Mouse (Mus musculus) liver, adult 2 months (tissue): ENCODE results near the gene Mindy1. TPM values are rescaled to one million over a fixed set of nuclear protein-coding genes. Genes with fewer than 3 reads are reported as not detected.

Source experiments
- DNase-seq: peaks from one replicate; pipeline ENCODE4 v3.0.0-alpha.2; 2011; ENCODE audit warnings: low read depth, low spot score; ENCODE audit errors: extremely low read depth
- H3K27ac ChIP-seq: fragments of 200-500 bp; replicated peaks from 2 replicates; pipeline ENCODE4 v1.5.1; 2012; ENCODE audit warnings: low read depth, mild to moderate bottlenecking, control low read depth, inconsistent platforms, low read length; ENCODE audit not compliant: insufficient read depth
- H3K27me3 ChIP-seq: fragments of 200-500 bp; 2 replicates; pipeline ENCODE4 v1.6.1; 2012; ENCODE audit warnings: mild to moderate bottlenecking, moderate library complexity, low read length, inconsistent platforms; ENCODE audit not compliant: control insufficient read depth, insufficient read depth
- H3K36me3 ChIP-seq: fragments of 200-500 bp; 2 replicates; pipeline ENCODE4 v1.6.1; 2012; ENCODE audit warnings: low read length, inconsistent platforms; ENCODE audit not compliant: control insufficient read depth, insufficient read depth
- H3K4me1 ChIP-seq: fragments of 200-500 bp; 2 replicates; pipeline ENCODE4 v1.6.1; 2011; ENCODE audit warnings: low read length; ENCODE audit not compliant: control insufficient read depth, insufficient read depth
- H3K4me3 ChIP-seq: fragments of 200-500 bp; 2 replicates; pipeline ENCODE4 v1.5.1; 2011; ENCODE audit warnings: low read depth, mild to moderate bottlenecking, control low read depth, low read length, moderate library complexity; ENCODE audit not compliant: insufficient read depth
- H3K79me2 ChIP-seq: fragments of 200-500 bp; 2 replicates; pipeline ENCODE4 v1.6.1; 2012; ENCODE audit warnings: inconsistent platforms, mild to moderate bottlenecking, low read length, moderate library complexity; ENCODE audit not compliant: control insufficient read depth, insufficient read depth
- H3K9ac ChIP-seq: fragments of 200-500 bp; 2 replicates; pipeline ENCODE4 v1.6.1; 2012; ENCODE audit warnings: low read depth, mild to moderate bottlenecking, control low read depth, inconsistent platforms, low read length
- CTCF ChIP-seq: fragments of 200-500 bp; IDR thresholded peaks from 2 replicates; pipeline ENCODE4 v1.5.1; 2011; ENCODE audit warnings: low read depth, low read length, control low read depth
- POLR2A ChIP-seq: fragments of 200-500 bp; IDR thresholded peaks from 2 replicates; pipeline ENCODE4 v1.6.1; 2011; ENCODE audit warnings: low read length, control low read depth; ENCODE audit not compliant: insufficient read depth; ENCODE audit errors: extremely low read depth
- WGBS: fragments of 180-500 bp; shearing (Covaris S2); methylation state at CpG from one replicate; pipeline ENCODE4 v1.1.7; 2018; 5-methylcytosine and 5-hydroxymethylcytosine counted together
- polyA plus RNA-seq: library from polyadenylated mRNA; depleted of rRNA; stranded (reverse); fragments of >200 nt; gene quantifications from 2 replicates; pipeline ENCODE4 v1.2.3, GENCODE M21; 2012
- total RNA-seq: library from RNA; depleted of rRNA; stranded (reverse); fragments of >200 nt; gene quantifications from 2 replicates; pipeline ENCODE4 v1.2.3, GENCODE M21; 2014

The Mindy1 gene
- total and polyA plus RNA-seq, 2 experiments, result 56.6 to 137 TPM

DNA sequence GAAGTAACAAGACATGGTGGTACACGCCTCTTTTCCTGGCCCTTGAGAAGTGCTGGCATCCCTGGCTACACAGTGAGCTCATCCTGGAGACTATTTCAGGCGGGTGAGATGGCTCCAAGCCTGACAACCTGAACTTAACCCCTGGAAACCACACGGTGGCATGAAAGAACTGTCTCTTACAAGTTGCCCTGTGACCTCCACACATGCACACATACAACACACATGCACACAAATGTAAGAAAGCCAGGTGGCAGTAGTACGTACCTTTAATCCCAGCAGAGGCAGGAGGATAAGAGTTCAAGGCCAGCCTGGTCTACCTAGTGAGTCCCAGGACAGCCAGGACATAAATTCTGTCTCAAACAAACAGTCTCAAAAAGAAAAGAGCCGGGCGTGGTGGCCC, 42.1 kb upstream of the Mindy1 start:
- H3K79me2 ChIP-seq, result no peaks in the 10 kb centered on the region
- H3K9ac ChIP-seq, result no peak overlapping the region
- H3K4me3 ChIP-seq, result no peak overlapping the region
- H3K27me3 ChIP-seq, result no peaks in the 10 kb centered on the region
- peaks cover 3% of the 10 kb centered on the region; the same call in 1 of the 2 replicates for H3K36me3 ChIP-seq
- no peak overlapping the region for H3K27ac ChIP-seq
- TF ChIP-seq CTCF (no peak), POLR2A (no peak)
- no peak for DNase-seq
- no peaks in the 10 kb centered on the region for H3K4me1 ChIP-seq
- WGBS, result 70% methylated on average over 6 of the region's 6 CpGs

DNA sequence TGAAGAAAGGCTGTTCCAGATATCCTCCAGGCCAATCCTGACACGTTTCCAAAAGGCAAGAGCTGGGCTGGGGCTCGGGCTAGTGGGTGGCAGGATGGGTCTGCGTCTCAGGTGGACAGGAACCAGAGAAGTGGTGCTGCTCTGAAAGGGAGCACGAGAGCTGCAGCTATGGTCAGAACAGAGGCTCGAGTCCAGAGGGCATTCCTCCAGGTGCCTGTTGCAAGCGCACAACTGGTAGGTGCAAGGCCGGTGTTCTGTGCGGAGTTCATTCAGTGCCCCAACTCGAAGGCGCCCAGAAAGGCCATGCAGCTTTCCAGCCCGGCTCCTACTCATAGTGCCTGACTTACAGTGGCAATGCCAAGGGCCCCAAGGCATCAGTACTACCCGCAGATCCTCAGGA, 41.2 kb upstream of the Mindy1 start:
- H3K4me1 ChIP-seq, result no peaks in the 10 kb centered on the region
- H3K79me2 ChIP-seq, result no peaks in the 10 kb centered on the region
- peak; percentile 66 for DNase-seq
- H3K27me3 ChIP-seq, result no peaks in the 10 kb centered on the region
- no peak overlapping the region for H3K9ac ChIP-seq
- no peak overlapping the region for H3K4me3 ChIP-seq
- H3K36me3 ChIP-seq, result peaks cover under 1% of the 10 kb centered on the region; the same call in 1 of the 2 replicates
- WGBS, result 53% methylated on average over 12 of the region's 12 CpGs
- H3K27ac ChIP-seq, result no peak overlapping the region
- TF ChIP-seq CTCF, result no peak
- no peak for TF ChIP-seq POLR2A

DNA sequence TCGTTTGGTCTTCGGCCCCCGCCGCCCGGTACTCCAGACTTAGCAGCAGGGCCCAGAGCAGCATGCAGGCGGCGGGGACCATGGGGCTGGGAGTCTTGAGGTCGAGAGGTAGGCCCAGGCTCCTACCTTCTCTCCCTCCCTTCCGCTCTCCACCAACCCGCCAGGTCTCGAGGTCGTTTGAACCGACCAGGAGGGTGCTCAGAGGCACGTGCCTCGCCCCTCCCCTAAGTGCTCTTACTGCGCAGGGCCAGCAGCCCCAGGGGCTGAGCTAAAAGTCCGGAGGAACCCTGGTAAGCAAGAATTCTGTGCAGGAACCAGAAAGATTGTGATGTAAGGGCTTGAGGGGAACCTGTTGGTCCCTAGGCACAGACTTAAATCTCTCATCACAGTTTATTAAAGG, 40.2 kb upstream of the Mindy1 start:
- Histone ChIP-seq H3K27me3 (no peaks in the 10 kb centered on the region), H3K36me3 (no peaks in the 10 kb centered on the region), H3K4me3 (no peak overlapping the region), H3K27ac (no peak overlapping the region), H3K79me2 (no peaks in the 10 kb centered on the region), H3K9ac (no peak overlapping the region), H3K4me1 (no peaks in the 10 kb centered on the region)
- DNase-seq, result no peak
- 81% methylated on average over 17 of the region's 17 CpGs for WGBS
- TF ChIP-seq CTCF (no peak), POLR2A (no peak)

DNA sequence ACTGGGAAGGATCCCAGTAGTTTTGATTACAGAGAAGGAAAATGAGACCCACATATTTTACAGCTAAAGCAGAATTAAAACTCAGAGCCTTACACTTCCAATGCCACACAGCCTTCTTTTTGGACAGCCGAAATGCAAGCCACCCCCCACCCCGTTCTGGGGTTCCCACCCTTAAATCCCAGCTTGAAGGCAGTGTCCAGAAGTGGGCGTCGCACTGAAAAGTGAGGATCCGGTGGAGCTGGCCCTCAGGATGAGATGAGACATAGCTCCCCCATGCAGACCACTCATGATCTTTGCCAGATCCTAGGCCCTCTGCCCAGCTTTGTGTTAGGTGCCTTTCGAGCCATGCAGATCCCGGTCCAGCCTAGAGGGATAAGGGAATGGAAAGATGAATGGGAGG, 39.6 kb upstream of the Mindy1 start, which contains the start of gene Gm128:
Gene Gm128, minus strand, starts transcription at position 101 of the 400 bp plus-strand sequence.
- 84% methylated on average over 7 of the region's 7 CpGs for WGBS

DNA sequence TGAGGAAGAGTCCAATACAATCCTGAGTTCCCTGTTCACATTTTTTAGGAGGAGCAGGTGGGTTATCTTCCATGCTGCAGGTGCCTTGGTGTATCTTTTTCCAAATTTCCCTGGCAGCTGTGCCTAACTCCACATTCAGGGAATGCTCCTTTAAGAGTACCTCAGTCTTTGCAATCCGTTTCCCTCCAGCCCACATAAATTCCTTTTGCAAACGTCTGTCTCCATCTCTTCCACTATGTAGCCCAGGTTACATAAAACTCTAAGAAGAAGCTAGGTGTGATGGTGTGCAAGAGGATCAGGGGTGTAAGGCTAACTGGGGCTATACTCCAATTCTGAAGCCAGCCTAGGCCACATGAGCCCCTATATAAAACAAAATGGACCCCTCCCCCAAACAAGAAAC, 38.1 kb upstream of the Mindy1 start:
- Histone ChIP-seq H3K27me3 (no peaks in the 10 kb centered on the region), H3K27ac (no peak overlapping the region), H3K4me3 (no peak overlapping the region), H3K9ac (no peak overlapping the region), H3K79me2 (no peaks in the 10 kb centered on the region), H3K4me1 (no peaks in the 10 kb centered on the region), H3K36me3 (no peaks in the 10 kb centered on the region)
- TF ChIP-seq POLR2A (no peak), CTCF (no peak)
- no peak for DNase-seq
- WGBS, result 87% methylated on average over 2 of the region's 2 CpGs

More for the DNA sequence above, 39.6 kb upstream of the Mindy1 start, which contains the start of gene Gm128:
- DNase-seq, result no peak
- Histone ChIP-seq H3K9ac (no peak within 1 kb of the TSS), H3K79me2 (no peaks in the 10 kb centered on the region), H3K36me3 (no peaks in the 10 kb centered on the region), H3K4me3 (no peak within 1 kb of the TSS), H3K4me1 (no peaks in the 10 kb centered on the region), H3K27me3 (no peaks in the 10 kb centered on the region), H3K27ac (no peak within 1 kb of the TSS)
- TF ChIP-seq CTCF, result no peak
- TF ChIP-seq POLR2A, result no peak

DNA sequence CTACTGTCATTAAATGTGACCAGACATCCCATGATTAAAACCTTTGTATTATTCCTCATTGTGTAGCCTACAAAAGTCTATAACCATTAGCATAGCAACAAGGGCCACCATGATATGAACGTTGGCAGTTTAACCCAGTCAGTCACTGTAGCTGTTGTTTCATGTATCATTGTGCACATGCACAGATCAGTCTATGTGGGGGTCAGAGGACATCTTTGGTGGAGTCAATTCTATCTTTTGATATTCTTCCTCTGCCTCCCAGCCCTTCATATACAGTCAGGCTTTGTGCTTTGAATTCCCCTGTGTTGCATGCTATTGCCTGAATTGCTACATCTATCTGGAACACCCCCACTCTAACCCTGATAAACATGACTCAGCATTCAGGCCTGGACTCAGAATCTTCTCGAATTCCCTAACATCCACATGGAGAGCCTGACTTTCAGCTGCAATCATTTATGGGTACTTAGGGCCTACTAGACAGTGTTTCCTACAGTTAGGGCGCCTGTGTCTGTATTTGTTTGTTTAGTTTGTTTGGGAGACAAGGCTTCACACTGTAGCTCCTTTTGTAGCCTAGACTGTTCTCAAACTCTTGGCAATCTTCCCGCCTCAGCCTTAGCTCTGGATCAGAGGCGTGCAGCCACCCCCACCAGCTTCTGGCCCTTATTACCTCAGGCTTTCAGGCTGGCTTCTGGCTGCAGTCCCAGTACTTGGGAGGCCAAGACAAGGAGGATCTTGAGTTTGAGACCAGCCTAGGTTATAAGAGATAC, 34.5 kb upstream of the Mindy1 start:
- Histone ChIP-seq H3K9ac (no peak overlapping the region), H3K36me3 (no peaks in the 10 kb centered on the region), H3K27ac (no peak overlapping the region), H3K79me2 (no peaks in the 10 kb centered on the region), H3K4me1 (no peaks in the 10 kb centered on the region), H3K4me3 (no peak overlapping the region), H3K27me3 (no peaks in the 10 kb centered on the region)
- TF ChIP-seq CTCF (no peak), POLR2A (no peak)
- WGBS, result 70% methylated on average over 5 of the region's 5 CpGs
- DNase-seq, result no peak
